Mouse (Mus musculus) lung, postnatal 4 days (tissue): ENCODE data around the gene Gm49353.

Source experiments
- DNase-seq, 2 experiments: peaks; one replicate each; pipeline ENCODE4 v3.0.0; 2021

Gene Gm49353

GRCm38 (mm10) chr10:29198642-29199041 is at the start of gene Gm49353:
TSS of gene Gm49353 (plus strand) at chr10:29198954.
- no peak for DNase-seq

- DNase-seq: no peak
Observed at GRCm38 (mm10) chr10:29155304-29155703, 43.5 kb upstream of the Gm49353 start.

GRCm38 (mm10) chr10:29161664-29162063 is 37.1 kb upstream of the Gm49353 start:
- no peak for DNase-seq

GRCm38 (mm10) chr10:29173778-29174177 is 25.0 kb upstream of the Gm49353 start:
- DNase-seq: no peak

GRCm38 (mm10) chr10:29175656-29176055 is 23.1 kb upstream of the Gm49353 start:
- no peak for DNase-seq

- DNase-seq: no peak
Observed at GRCm38 (mm10) chr10:29176881-29177280, 21.9 kb upstream of the Gm49353 start.

- DNase-seq: no peak
Observed at GRCm38 (mm10) chr10:29178003-29178402, 20.8 kb upstream of the Gm49353 start.

- DNase-seq: no peak
Observed at GRCm38 (mm10) chr10:29180210-29180609, 18.5 kb upstream of the Gm49353 start.

- DNase-seq: no peak
Observed at GRCm38 (mm10) chr10:29181046-29181445, 17.7 kb upstream of the Gm49353 start.

GRCm38 (mm10) chr10:29193769-29194168 is 5.0 kb upstream of the Gm49353 start:
- no peak for DNase-seq

- peak in 1 of 2 experiments; percentile 20 for DNase-seq
Observed at GRCm38 (mm10) chr10:29196811-29197210, 1.9 kb upstream of the Gm49353 start.

- no peak for DNase-seq
Observed at GRCm38 (mm10) chr10:29199835-29200234, 1.1 kb downstream of the Gm49353 start.

- no peak for DNase-seq
Observed at GRCm38 (mm10) chr10:29200609-29201008, 1.9 kb downstream of the Gm49353 start.

- DNase-seq: no peak
Observed at GRCm38 (mm10) chr10:29206730-29207129, 8.0 kb downstream of the Gm49353 start.

GRCm38 (mm10) chr10:29208735-29209134 is 10.0 kb downstream of the Gm49353 start:
- DNase-seq: no peak

- peak; percentile 30 to 64 for DNase-seq
Observed at GRCm38 (mm10) chr10:29211453-29211852, 12.7 kb downstream of the Gm49353 start, which contains the start of gene 9330159F19Rik. TSS of gene 9330159F19Rik (plus strand) at chr10:29211606.

- no peak for DNase-seq
Observed at GRCm38 (mm10) chr10:29213534-29214100, 14.9 kb downstream of the Gm49353 start.

GRCm38 (mm10) chr10:29216957-29217356 is 18.2 kb downstream of the Gm49353 start:
- DNase-seq: no peak

GRCm38 (mm10) chr10:29217451-29217850 is 18.7 kb downstream of the Gm49353 start:
- DNase-seq: no peak

- no peak for DNase-seq
Observed at GRCm38 (mm10) chr10:29225329-29225728, 26.6 kb downstream of the Gm49353 start.

- DNase-seq: no peak
Observed at GRCm38 (mm10) chr10:29231208-29231607, 32.5 kb downstream of the Gm49353 start.
